Mouse (Mus musculus): Measurements from ENCODE around the gene Gm42906. TPM values are rescaled to one million over a fixed set of nuclear protein-coding genes. Genes with fewer than 3 reads are reported as not detected.

Gene Gm42906
- polyA plus RNA-seq, 1 experiment from 2014 or later = not detected

GRCm38 (mm10) chr5:151089201-151089600 lies 338.8 kb downstream of the Gm42906 start:
- Histone ChIP-seq H3K4me3 (ENCODE audit: low read depth, low read length) (no peak overlapping the region), H3K27ac (replicated peaks; ENCODE audit: low read depth, low read length) (no peak overlapping the region), H3K4me2 (ENCODE audit: low read depth, severe bottlenecking) (no peak overlapping the region), H3K9ac (ENCODE audit: low read length) (no peak overlapping the region), H3K9me3 (ENCODE audit: control insufficient read depth, low read length) (no peaks in the 10 kb centered on the region), H3K4me1 (ENCODE audit: control insufficient read depth, insufficient read depth, low read length) (no peaks in the 10 kb centered on the region), H3K27me3 (ENCODE audit: control insufficient read depth, insufficient read depth, low read length) (no peaks in the 10 kb centered on the region), H3K36me3 (ENCODE audit: control insufficient read depth, insufficient read depth, low read length) (no peaks in the 10 kb centered on the region)
- ATAC-seq (ENCODE audit: insufficient number of reproducible peaks, low FRiP score, low TSS enrichment, low read depth) (no peak), DNase-seq (ENCODE audit: low spot score) (no peak)
- WGBS = 40% methylated on average over 6 of the region's 6 CpGs

GRCm38 (mm10) chr5:151086425-151087202 lies 341.3 kb downstream of the Gm42906 start:
- Histone ChIP-seq H3K27me3 (ENCODE audit: control insufficient read depth, insufficient read depth, low read length) (no peaks in the 10 kb centered on the region), H3K4me2 (ENCODE audit: low read depth, severe bottlenecking) (no peak overlapping the region), H3K4me1 (ENCODE audit: control insufficient read depth, insufficient read depth, low read length) (no peaks in the 10 kb centered on the region), H3K9me3 (ENCODE audit: control insufficient read depth, low read length) (no peaks in the 10 kb centered on the region), H3K9ac (ENCODE audit: low read length) (no peak overlapping the region), H3K36me3 (ENCODE audit: control insufficient read depth, insufficient read depth, low read length) (no peaks in the 10 kb centered on the region), H3K4me3 (ENCODE audit: low read depth, low read length) (no peak overlapping the region), H3K27ac (replicated peaks; ENCODE audit: low read depth, low read length) (no peak overlapping the region)
- DNase-seq (ENCODE audit: low spot score) (no peak), ATAC-seq (ENCODE audit: insufficient number of reproducible peaks, low FRiP score, low TSS enrichment, low read depth) (no peak)
- WGBS = 63% methylated on average over 9 of the region's 9 CpGs

- H3K9ac ChIP-seq (ENCODE audit: low read length) = no peak overlapping the region
- WGBS = 72% methylated on average over 8 of the region's 8 CpGs
- H3K27me3 ChIP-seq (ENCODE audit: control insufficient read depth, insufficient read depth, low read length) = no peaks in the 10 kb centered on the region
- H3K4me3 ChIP-seq (ENCODE audit: low read depth, low read length) = no peak overlapping the region
- no peaks in the 10 kb centered on the region for H3K9me3 ChIP-seq (ENCODE audit: control insufficient read depth, low read length)
- no peak overlapping the region for H3K4me2 ChIP-seq (ENCODE audit: low read depth, severe bottlenecking)
- DNase-seq (ENCODE audit: low spot score) = no peak
- no peak for ATAC-seq (ENCODE audit: insufficient number of reproducible peaks, low FRiP score, low TSS enrichment, low read depth)
- H3K4me1 ChIP-seq (ENCODE audit: control insufficient read depth, insufficient read depth, low read length) = no peaks in the 10 kb centered on the region
- no peak overlapping the region for H3K27ac ChIP-seq (replicated peaks; ENCODE audit: low read depth, low read length)
- H3K36me3 ChIP-seq (ENCODE audit: control insufficient read depth, insufficient read depth, low read length) = no peaks in the 10 kb centered on the region
Observed at GRCm38 (mm10) chr5:151085749-151086148, 342.2 kb downstream of the Gm42906 start.

GRCm38 (mm10) chr5:151080276-151080675 lies 347.7 kb downstream of the Gm42906 start:
- Histone ChIP-seq H3K4me2 (ENCODE audit: low read depth, severe bottlenecking) (no peak overlapping the region), H3K36me3 (ENCODE audit: control insufficient read depth, insufficient read depth, low read length) (no peaks in the 10 kb centered on the region), H3K4me1 (ENCODE audit: control insufficient read depth, insufficient read depth, low read length) (no peaks in the 10 kb centered on the region), H3K9me3 (ENCODE audit: control insufficient read depth, low read length) (no peaks in the 10 kb centered on the region), H3K4me3 (ENCODE audit: low read depth, low read length) (no peak overlapping the region), H3K9ac (ENCODE audit: low read length) (no peak overlapping the region), H3K27ac (replicated peaks; ENCODE audit: low read depth, low read length) (no peak overlapping the region), H3K27me3 (ENCODE audit: control insufficient read depth, insufficient read depth, low read length) (no peaks in the 10 kb centered on the region)
- DNase-seq (ENCODE audit: low spot score) (no peak), ATAC-seq (ENCODE audit: insufficient number of reproducible peaks, low FRiP score, low TSS enrichment, low read depth) (no peak)
- WGBS = 81% methylated on average over 4 of the region's 4 CpGs

- no peak for ATAC-seq (ENCODE audit: insufficient number of reproducible peaks, low FRiP score, low TSS enrichment, low read depth)
- H3K27ac ChIP-seq (replicated peaks; ENCODE audit: low read depth, low read length) = no peak overlapping the region
- H3K4me2 ChIP-seq (ENCODE audit: low read depth, severe bottlenecking) = no peak overlapping the region
- no peak overlapping the region for H3K9ac ChIP-seq (ENCODE audit: low read length)
- H3K27me3 ChIP-seq (ENCODE audit: control insufficient read depth, insufficient read depth, low read length) = no peaks in the 10 kb centered on the region
- H3K36me3 ChIP-seq (ENCODE audit: control insufficient read depth, insufficient read depth, low read length) = no peaks in the 10 kb centered on the region
- WGBS = 98% methylated on average over 2 of the region's 2 CpGs
- no peaks in the 10 kb centered on the region for H3K4me1 ChIP-seq (ENCODE audit: control insufficient read depth, insufficient read depth, low read length)
- H3K9me3 ChIP-seq (ENCODE audit: control insufficient read depth, low read length) = no peaks in the 10 kb centered on the region
- no peak for DNase-seq (ENCODE audit: low spot score)
- H3K4me3 ChIP-seq (ENCODE audit: low read depth, low read length) = no peak overlapping the region
Observed at GRCm38 (mm10) chr5:151077953-151078352, 350.0 kb downstream of the Gm42906 start.

- no peak overlapping the region for H3K9ac ChIP-seq (ENCODE audit: low read length)
- ATAC-seq (ENCODE audit: insufficient number of reproducible peaks, low FRiP score, low TSS enrichment, low read depth) (no peak), DNase-seq (ENCODE audit: low spot score) (no peak)
- H3K4me2 ChIP-seq (ENCODE audit: low read depth, severe bottlenecking) = no peak overlapping the region
- H3K4me3 ChIP-seq (ENCODE audit: low read depth, low read length) = no peak overlapping the region
- no peak overlapping the region for H3K27ac ChIP-seq (replicated peaks; ENCODE audit: low read depth, low read length)
- no peaks in the 10 kb centered on the region for H3K9me3 ChIP-seq (ENCODE audit: control insufficient read depth, low read length)
- no peaks in the 10 kb centered on the region for H3K36me3 ChIP-seq (ENCODE audit: control insufficient read depth, insufficient read depth, low read length)
- no peaks in the 10 kb centered on the region for H3K4me1 ChIP-seq (ENCODE audit: control insufficient read depth, insufficient read depth, low read length)
- 82% methylated on average over 3 of the region's 3 CpGs for WGBS
- no peaks in the 10 kb centered on the region for H3K27me3 ChIP-seq (ENCODE audit: control insufficient read depth, insufficient read depth, low read length)
Observed at GRCm38 (mm10) chr5:151076917-151077316, 351.0 kb downstream of the Gm42906 start.

GRCm38 (mm10) chr5:151074282-151074681 lies 353.7 kb downstream of the Gm42906 start:
- DNase-seq (ENCODE audit: low spot score) (no peak), ATAC-seq (ENCODE audit: insufficient number of reproducible peaks, low FRiP score, low TSS enrichment, low read depth) (no peak)
- Histone ChIP-seq H3K9me3 (ENCODE audit: control insufficient read depth, low read length) (no peaks in the 10 kb centered on the region), H3K36me3 (ENCODE audit: control insufficient read depth, insufficient read depth, low read length) (no peaks in the 10 kb centered on the region), H3K27me3 (ENCODE audit: control insufficient read depth, insufficient read depth, low read length) (no peaks in the 10 kb centered on the region), H3K4me3 (ENCODE audit: low read depth, low read length) (no peak overlapping the region), H3K4me1 (ENCODE audit: control insufficient read depth, insufficient read depth, low read length) (peaks cover 11% of the 10 kb centered on the region), H3K9ac (ENCODE audit: low read length) (no peak overlapping the region), H3K4me2 (ENCODE audit: low read depth, severe bottlenecking) (no peak overlapping the region), H3K27ac (replicated peaks; ENCODE audit: low read depth, low read length) (no peak overlapping the region)
- WGBS = 93% methylated on average over 4 of the region's 4 CpGs

- Histone ChIP-seq H3K4me2 (ENCODE audit: low read depth, severe bottlenecking) (no peak overlapping the region), H3K27me3 (ENCODE audit: control insufficient read depth, insufficient read depth, low read length) (no peaks in the 10 kb centered on the region), H3K9me3 (ENCODE audit: control insufficient read depth, low read length) (no peaks in the 10 kb centered on the region), H3K9ac (ENCODE audit: low read length) (no peak overlapping the region), H3K4me3 (ENCODE audit: low read depth, low read length) (no peak overlapping the region), H3K36me3 (ENCODE audit: control insufficient read depth, insufficient read depth, low read length) (no peaks in the 10 kb centered on the region), H3K27ac (replicated peaks; ENCODE audit: low read depth, low read length) (peak overlapping the region; percentile 43; the same call in 1 of the 2 replicates), H3K4me1 (ENCODE audit: control insufficient read depth, insufficient read depth, low read length) (peaks cover 11% of the 10 kb centered on the region)
- WGBS = 59% methylated on average over 6 of the region's 6 CpGs
- ATAC-seq (ENCODE audit: insufficient number of reproducible peaks, low FRiP score, low TSS enrichment, low read depth) = no peak
- DNase-seq (ENCODE audit: low spot score) = no peak
Observed at GRCm38 (mm10) chr5:151071430-151071829, 356.5 kb downstream of the Gm42906 start.

- WGBS = 21% methylated on average over 6 of the region's 6 CpGs
- H3K27ac ChIP-seq (replicated peaks; ENCODE audit: low read depth, low read length) = peak overlapping the region; percentile 66
- no peaks in the 10 kb centered on the region for H3K27me3 ChIP-seq (ENCODE audit: control insufficient read depth, insufficient read depth, low read length)
- ATAC-seq (ENCODE audit: insufficient number of reproducible peaks, low FRiP score, low TSS enrichment, low read depth) = peak; percentile 75
- peaks cover 11% of the 10 kb centered on the region for H3K4me1 ChIP-seq (ENCODE audit: control insufficient read depth, insufficient read depth, low read length)
- H3K9me3 ChIP-seq (ENCODE audit: control insufficient read depth, low read length) = no peaks in the 10 kb centered on the region
- no peak overlapping the region for H3K9ac ChIP-seq (ENCODE audit: low read length)
- no peaks in the 10 kb centered on the region for H3K36me3 ChIP-seq (ENCODE audit: control insufficient read depth, insufficient read depth, low read length)
- H3K4me2 ChIP-seq (ENCODE audit: low read depth, severe bottlenecking) = no peak overlapping the region
- DNase-seq (ENCODE audit: low spot score) = peak; percentile 47
- H3K4me3 ChIP-seq (ENCODE audit: low read depth, low read length) = no peak overlapping the region
Observed at GRCm38 (mm10) chr5:151070896-151071295, 357.1 kb downstream of the Gm42906 start.
